Mouse (Mus musculus) gastrocnemius, postnatal 14 days (tissue): ENCODE results near the gene Gm6993. TPM values are rescaled to one million over a fixed set of nuclear protein-coding genes. Genes with fewer than 3 reads are reported as not detected.
A peak's percentile ranks its signal among the peaks of the same experiment; 100 is the strongest.

ENCODE experiments used
- DNase-seq: peaks from one replicate; pipeline ENCODE4 v3.0.0; 2021; ENCODE audit warnings: mixed read lengths
- intact Hi-C: fragments of 180-260 bp; cut with DNase I; formaldehyde crosslinking; loops from one replicate; pipeline ENCODE4 v1.15.1; 2025; ENCODE audit warnings: low total_unique reads
- total RNA-seq, 2 experiments: library from RNA; stranded (reverse); gene quantifications; 2 replicates each; pipeline ENCODE4 v1.2.3; 2021

Gm6993 gene
- total RNA-seq, 2 experiments from 2014 or later: not detected

- DNase-seq: no peak
- intact Hi-C loops: no loop called here
Measured at GRCm38 (mm10) chr12:31236861-31237595, 3.5 kb upstream of the Gm6993 start.

GRCm38 (mm10) chr12:31239031-31239583 lies 1.5 kb upstream of the Gm6993 start:
- no peak for DNase-seq
- intact Hi-C loops: no loop called here

- no peak for DNase-seq
- intact Hi-C loops: no loop called here
Measured at GRCm38 (mm10) chr12:31239798-31240197, 772 bp upstream of the Gm6993 start.

- no peak for DNase-seq
- intact Hi-C loops: no loop called here
Measured at GRCm38 (mm10) chr12:31241595-31242342, 1.2 kb downstream of the Gm6993 start.

- no peak for DNase-seq
- intact Hi-C loops: no loop called here
Measured at GRCm38 (mm10) chr12:31244001-31244400, 3.4 kb downstream of the Gm6993 start.

GRCm38 (mm10) chr12:31244691-31245090 lies 4.1 kb downstream of the Gm6993 start:
- intact Hi-C loops: no loop called here
- DNase-seq: no peak

- intact Hi-C loops: no loop called here
- DNase-seq: no peak
Measured at GRCm38 (mm10) chr12:31246153-31246552, 5.6 kb downstream of the Gm6993 start.

- intact Hi-C loops: no loop called here
- no peak for DNase-seq
Measured at GRCm38 (mm10) chr12:31246615-31247014, 6.0 kb downstream of the Gm6993 start.

GRCm38 (mm10) chr12:31248165-31248564 lies 7.6 kb downstream of the Gm6993 start:
- intact Hi-C loops: no loop called here
- DNase-seq: no peak

- no peak for DNase-seq
- intact Hi-C loops: no loop called here
Measured at GRCm38 (mm10) chr12:31248681-31249080, 8.1 kb downstream of the Gm6993 start.

GRCm38 (mm10) chr12:31252259-31252658 lies 11.7 kb downstream of the Gm6993 start:
- intact Hi-C loops: no loop called here
- no peak for DNase-seq

GRCm38 (mm10) chr12:31254978-31255377 lies 14.4 kb downstream of the Gm6993 start:
- DNase-seq: no peak
- intact Hi-C loops: no loop called here

- no peak for DNase-seq
- intact Hi-C loops: no loop called here
Measured at GRCm38 (mm10) chr12:31256121-31256903, 15.7 kb downstream of the Gm6993 start.

- intact Hi-C loops: loop anchor here (10.0 kb wide), 1 partner anchor 77 kb away; no protein-coding TSS in a partner anchor
- no peak for DNase-seq
Measured at GRCm38 (mm10) chr12:31261882-31262281, 21.3 kb downstream of the Gm6993 start.

GRCm38 (mm10) chr12:31263921-31264320 lies 23.4 kb downstream of the Gm6993 start:
- no peak for DNase-seq
- intact Hi-C loops: loop anchor here (10.0 kb wide), 1 partner anchor 79 kb away; no protein-coding TSS in a partner anchor

- DNase-seq: peak; percentile 83
- intact Hi-C loops: loop anchor here (10.0 kb wide), 1 partner anchor 80 kb away; no protein-coding TSS in a partner anchor
Measured at GRCm38 (mm10) chr12:31265005-31265721, 24.6 kb downstream of the Gm6993 start, which contains the start of gene Lamb1. Gene Lamb1, plus strand, starts transcription at chr12:31265234.

- intact Hi-C loops: loop anchor here (10.0 kb wide), 1 partner anchor 81 kb away; no protein-coding TSS in a partner anchor
- DNase-seq: no peak
Measured at GRCm38 (mm10) chr12:31265722-31266431, 25.3 kb downstream of the Gm6993 start.

- intact Hi-C loops: loop anchor here (10.0 kb wide), 1 partner anchor 82 kb away; no protein-coding TSS in a partner anchor
- DNase-seq: no peak
Measured at GRCm38 (mm10) chr12:31266686-31267085, 26.1 kb downstream of the Gm6993 start.
